Mouse (Mus musculus): ENCODE measurements around the gene Ear1. TPM values are rescaled to one million over a fixed set of nuclear protein-coding genes. Genes with fewer than 3 reads are reported as not detected.
"Not testable (repeated sequence)": the region's sequence is repeated elsewhere in the genome, so short reads cannot be mapped to it uniquely, and the experiment has no call there.

Gene Ear1
- polyA plus RNA-seq, 1 experiment from 2014 or later, result 0.26 TPM

DNA sequence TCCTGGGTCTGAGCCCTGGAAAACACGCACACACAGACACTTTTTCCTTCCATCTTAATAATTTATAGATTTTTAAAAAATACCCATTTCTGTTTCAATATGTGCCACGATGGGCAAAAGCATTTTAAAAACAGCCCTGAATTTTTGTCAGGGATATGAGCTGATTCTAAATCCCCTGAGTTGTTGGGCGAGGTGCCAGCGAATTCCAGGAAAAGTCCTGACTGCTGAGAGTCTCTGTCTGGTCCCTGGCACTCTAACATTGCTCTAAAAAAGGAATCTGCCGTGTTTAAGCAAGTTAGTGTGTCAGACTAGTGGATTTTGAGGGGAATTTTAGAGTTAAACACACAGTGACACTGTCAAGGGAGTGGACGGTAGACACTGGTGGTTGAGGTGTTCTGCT is 15.9 kb downstream of the Ear1 start:
- ATAC-seq (ENCODE audit: insufficient number of reproducible peaks, low FRiP score), result not testable (repeated sequence)

DNA sequence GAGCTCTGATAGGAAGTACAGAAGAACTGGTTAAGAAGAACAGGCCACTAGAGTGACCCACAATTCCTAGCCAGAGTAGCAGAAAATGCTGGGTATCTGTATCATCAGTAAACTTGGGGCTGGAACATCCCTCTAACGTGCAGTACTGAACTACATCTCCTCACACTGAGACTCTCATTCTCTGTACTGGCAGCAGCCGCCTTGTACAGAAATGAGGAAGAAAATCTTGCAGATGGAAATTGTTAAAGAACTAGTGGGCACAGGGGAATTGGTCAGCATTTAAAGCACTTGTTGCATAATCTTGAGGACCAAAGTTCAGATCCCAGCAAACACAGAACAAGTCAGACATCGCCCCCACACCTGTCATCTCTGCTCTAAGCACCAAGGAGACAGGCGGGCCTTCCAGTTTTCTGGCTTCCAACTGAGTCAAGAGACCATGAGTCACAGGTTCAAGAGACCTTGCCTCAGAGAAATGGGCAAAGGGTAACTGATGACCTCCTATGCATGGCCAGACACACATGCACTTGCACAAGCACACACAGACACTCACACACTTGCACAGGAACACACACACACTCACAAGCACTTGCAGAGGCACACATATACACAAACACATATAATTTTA is 31.3 kb downstream of the Ear1 start:
- not testable (repeated sequence) for H3K36me3 ChIP-seq; H3K4me3 ChIP-seq; H3K4me1 ChIP-seq (replicated peaks); H3K27me3 ChIP-seq (replicated peaks); H3K4me2 ChIP-seq; H3K9ac ChIP-seq; ATAC-seq (ENCODE audit: insufficient number of reproducible peaks, low FRiP score); H3K9me3 ChIP-seq (replicated peaks); H3K27ac ChIP-seq (ENCODE audit: poor library complexity, severe bottlenecking)
- WGBS, result 75% methylated on average over 4 of the region's 4 CpGs

More for the DNA sequence above, 15.9 kb downstream of the Ear1 start:
- not testable (repeated sequence) for H3K9me3 ChIP-seq (replicated peaks); H3K4me1 ChIP-seq (replicated peaks); H3K4me3 ChIP-seq; H3K27ac ChIP-seq (ENCODE audit: poor library complexity, severe bottlenecking); H3K4me2 ChIP-seq; H3K27me3 ChIP-seq (replicated peaks); H3K36me3 ChIP-seq; H3K9ac ChIP-seq
- 43% methylated on average over 5 of the region's 6 CpGs for WGBS

DNA sequence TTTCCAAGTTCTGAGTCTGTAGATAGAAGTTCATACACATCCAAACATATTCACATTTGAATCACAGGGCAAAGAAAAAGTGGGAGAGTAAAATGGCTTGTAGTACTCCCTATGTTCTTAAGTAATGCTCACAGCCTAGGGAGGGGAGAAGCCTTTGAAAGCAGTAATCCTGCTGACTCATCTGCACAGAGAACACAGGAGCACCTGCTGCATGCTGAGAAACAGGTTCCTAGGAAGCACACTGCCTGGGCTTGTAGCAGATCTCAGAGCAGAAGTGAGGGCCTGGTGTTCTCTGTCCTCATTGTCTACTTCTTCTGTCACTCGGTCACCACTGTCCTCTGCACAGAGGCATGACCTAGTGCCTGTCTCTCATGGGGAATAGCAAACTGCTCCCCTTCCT is 34.3 kb downstream of the Ear1 start:
- H3K9ac ChIP-seq, H3K36me3 ChIP-seq: not testable (repeated sequence)

DNA sequence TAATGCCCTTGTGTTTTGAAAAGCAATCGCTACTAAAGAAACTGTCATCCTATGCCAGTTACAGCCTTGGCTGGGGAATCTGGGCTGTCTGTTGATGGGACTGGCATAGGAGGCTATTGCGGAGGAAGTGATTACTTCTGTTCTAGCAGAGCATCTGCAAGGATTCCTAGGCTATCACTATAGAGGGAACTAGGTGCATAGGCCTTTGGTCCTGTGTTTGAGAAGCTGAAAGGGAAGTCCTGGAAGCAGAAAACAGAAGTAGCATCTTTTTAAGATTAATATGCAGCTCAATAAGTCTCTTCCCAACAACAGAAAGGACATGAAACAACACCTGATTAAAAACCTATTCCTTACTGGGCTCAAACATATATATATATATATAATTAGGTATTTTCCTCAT is 40.0 kb downstream of the Ear1 start:
- H3K4me3 ChIP-seq; H3K4me2 ChIP-seq; H3K4me1 ChIP-seq (replicated peaks); H3K9ac ChIP-seq; H3K27me3 ChIP-seq (replicated peaks); ATAC-seq (ENCODE audit: insufficient number of reproducible peaks, low FRiP score); H3K9me3 ChIP-seq (replicated peaks); H3K27ac ChIP-seq (ENCODE audit: poor library complexity, severe bottlenecking); H3K36me3 ChIP-seq: not testable (repeated sequence)
- 77% methylated on average over 2 of the region's 2 CpGs for WGBS

More for the DNA sequence above, 34.3 kb downstream of the Ear1 start:
- no CpG with 5 or more reads among the region's 1 CpGs for WGBS
- not testable (repeated sequence) for H3K4me2 ChIP-seq; H3K4me1 ChIP-seq (replicated peaks); H3K27me3 ChIP-seq (replicated peaks); ATAC-seq (ENCODE audit: insufficient number of reproducible peaks, low FRiP score); H3K27ac ChIP-seq (ENCODE audit: poor library complexity, severe bottlenecking); H3K9me3 ChIP-seq (replicated peaks); H3K4me3 ChIP-seq

DNA sequence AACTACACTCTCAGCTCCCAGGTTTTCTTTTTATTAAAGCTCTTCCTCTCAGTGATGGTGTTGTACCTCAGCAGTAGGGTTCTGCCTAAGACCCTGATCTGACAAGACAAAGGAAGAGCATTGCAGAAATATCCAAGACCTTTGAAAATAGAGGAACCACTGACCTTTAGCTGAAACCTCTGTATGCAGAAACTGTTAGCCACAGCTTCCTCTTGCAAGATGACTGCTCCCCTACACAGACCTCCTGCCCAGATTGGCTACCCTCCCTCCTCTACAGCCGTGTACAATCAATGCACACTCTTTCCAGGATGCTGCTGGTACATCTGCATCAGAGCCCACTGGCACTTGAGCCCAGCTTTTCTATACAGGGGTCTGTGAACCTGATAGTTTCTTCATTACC is 44.9 kb downstream of the Ear1 start:
- not testable (repeated sequence) for H3K27me3 ChIP-seq (replicated peaks); H3K4me3 ChIP-seq; H3K27ac ChIP-seq (ENCODE audit: poor library complexity, severe bottlenecking); H3K36me3 ChIP-seq; H3K4me2 ChIP-seq; ATAC-seq (ENCODE audit: insufficient number of reproducible peaks, low FRiP score); H3K4me1 ChIP-seq (replicated peaks); H3K9ac ChIP-seq; H3K9me3 ChIP-seq (replicated peaks)
- WGBS, result 39% methylated on average over 1 of the region's 1 CpGs

DNA sequence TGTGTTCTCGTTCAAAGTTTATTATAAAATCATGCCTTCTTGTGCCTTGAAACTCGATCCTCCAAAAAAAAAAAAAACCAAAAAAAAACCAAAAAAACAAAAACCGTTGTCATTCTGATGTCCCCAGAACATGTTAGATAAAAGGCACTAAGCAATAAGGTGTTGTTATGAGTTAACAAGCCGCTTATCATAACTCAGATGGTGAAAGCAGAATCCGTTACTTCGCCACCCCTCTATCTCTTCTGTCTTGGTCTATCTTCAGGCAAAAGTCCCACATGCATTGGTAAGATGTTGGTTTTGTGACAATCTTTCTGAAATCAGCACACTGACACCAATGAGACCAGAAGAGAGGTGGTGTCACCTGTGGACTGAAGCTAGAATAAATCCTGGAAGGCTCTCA is 51.1 kb downstream of the Ear1 start:
- H3K9me3 ChIP-seq (replicated peaks); H3K27ac ChIP-seq (ENCODE audit: poor library complexity, severe bottlenecking); H3K4me1 ChIP-seq (replicated peaks); H3K4me2 ChIP-seq; H3K27me3 ChIP-seq (replicated peaks); ATAC-seq (ENCODE audit: insufficient number of reproducible peaks, low FRiP score); H3K36me3 ChIP-seq; H3K9ac ChIP-seq; H3K4me3 ChIP-seq: not testable (repeated sequence)
- WGBS, result 80% methylated on average over 6 of the region's 6 CpGs

DNA sequence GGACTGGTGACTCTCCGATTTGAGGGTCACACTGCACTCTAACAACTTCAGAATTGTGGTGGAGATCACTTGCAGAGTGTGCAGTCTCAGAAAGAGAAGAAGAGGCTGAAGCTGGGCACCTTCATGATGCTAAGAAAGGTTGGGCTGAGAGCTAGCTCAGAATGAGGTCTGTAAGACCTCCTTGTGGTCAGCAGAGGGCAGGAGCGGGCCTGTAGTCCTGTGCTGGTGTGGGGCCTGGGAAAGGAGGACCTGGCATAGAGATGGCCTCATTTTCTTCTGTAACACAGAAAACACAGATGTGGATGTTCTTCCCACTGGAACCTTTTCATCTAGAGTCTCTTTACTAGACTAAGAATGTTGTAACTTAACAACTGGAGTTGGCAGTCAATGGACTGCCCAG is 53.4 kb downstream of the Ear1 start:
- WGBS, result 53% methylated on average over 1 of the region's 2 CpGs

DNA sequence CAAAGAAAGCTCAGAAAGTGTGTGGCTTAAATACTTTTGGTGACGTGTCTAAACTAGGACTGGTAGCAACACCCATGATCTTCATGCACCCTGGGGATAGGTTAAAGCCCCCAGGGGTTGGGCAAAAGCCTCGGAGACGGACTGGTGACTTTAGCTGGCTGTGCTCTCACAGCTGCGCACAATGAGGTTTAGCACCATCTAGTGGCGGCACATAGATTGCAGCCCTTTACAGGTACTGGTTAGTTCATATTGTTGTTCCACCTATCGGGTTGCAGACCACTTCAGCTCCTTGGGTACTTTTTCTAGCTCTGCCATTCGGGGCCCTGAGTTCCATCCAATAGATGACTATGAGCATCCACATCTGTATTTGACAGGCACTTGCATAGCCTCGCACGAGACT is 62.9 kb downstream of the Ear1 start:
- H3K27ac ChIP-seq (ENCODE audit: poor library complexity, severe bottlenecking); H3K9me3 ChIP-seq (replicated peaks); H3K4me3 ChIP-seq; H3K27me3 ChIP-seq (replicated peaks); ATAC-seq (ENCODE audit: insufficient number of reproducible peaks, low FRiP score); H3K9ac ChIP-seq; H3K36me3 ChIP-seq; H3K4me1 ChIP-seq (replicated peaks); H3K4me2 ChIP-seq: not testable (repeated sequence)
- WGBS, result 65% methylated on average over 8 of the region's 9 CpGs

More for the DNA sequence above, 53.4 kb downstream of the Ear1 start:
- not testable (repeated sequence) for H3K4me3 ChIP-seq; H3K9me3 ChIP-seq (replicated peaks); H3K4me1 ChIP-seq (replicated peaks); H3K27ac ChIP-seq (ENCODE audit: poor library complexity, severe bottlenecking); H3K36me3 ChIP-seq; H3K4me2 ChIP-seq; H3K27me3 ChIP-seq (replicated peaks); H3K9ac ChIP-seq
- ATAC-seq (ENCODE audit: insufficient number of reproducible peaks, low FRiP score), result 0 out of 2 replicates have a peak, but pooled peaks have one; percentile 45

DNA sequence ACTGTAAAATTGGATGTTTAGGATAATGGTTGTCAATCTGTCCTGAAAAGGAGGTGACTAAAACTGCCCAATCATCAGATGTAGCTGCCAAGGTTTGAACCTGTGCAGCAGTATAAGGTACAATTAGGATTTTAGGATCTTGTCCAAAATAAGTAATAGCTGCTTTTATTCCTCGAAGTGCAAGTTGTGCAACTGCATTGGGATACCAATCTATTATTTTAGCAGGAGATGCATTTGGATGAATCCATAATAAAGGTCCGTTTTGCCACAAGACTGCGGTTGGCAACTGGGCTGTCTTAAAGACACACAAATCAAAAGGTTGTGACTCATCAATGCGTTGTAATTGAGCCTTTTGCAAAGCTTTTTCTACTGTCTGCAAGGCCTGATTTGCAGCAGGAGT is 67.2 kb downstream of the Ear1 start:
- H3K36me3 ChIP-seq; H3K4me1 ChIP-seq (replicated peaks); H3K9me3 ChIP-seq (replicated peaks); ATAC-seq (ENCODE audit: insufficient number of reproducible peaks, low FRiP score); H3K4me3 ChIP-seq; H3K4me2 ChIP-seq; H3K27me3 ChIP-seq (replicated peaks); H3K27ac ChIP-seq (ENCODE audit: poor library complexity, severe bottlenecking); H3K9ac ChIP-seq: not testable (repeated sequence)
- 62% methylated on average over 4 of the region's 4 CpGs for WGBS

DNA sequence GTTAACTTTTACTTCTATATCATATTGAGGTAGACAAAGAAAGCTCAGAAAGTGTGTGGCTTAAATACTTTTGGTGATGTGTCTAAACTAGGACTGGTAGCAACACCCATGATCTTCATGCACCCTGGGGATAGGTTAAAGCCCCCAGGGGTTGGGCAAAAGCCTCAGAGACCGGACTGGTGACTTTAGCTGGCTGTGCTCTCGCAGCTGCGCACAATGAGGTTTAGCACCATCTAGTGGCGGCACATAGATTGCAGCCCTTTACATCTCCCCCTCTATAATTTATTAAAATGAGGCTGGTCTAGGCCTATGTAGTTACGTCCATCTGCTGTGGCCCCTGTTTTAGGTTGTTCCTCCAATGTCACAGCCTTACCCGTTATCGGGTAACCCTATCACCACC is 70.9 kb downstream of the Ear1 start:
- H3K36me3 ChIP-seq; H3K27ac ChIP-seq (ENCODE audit: poor library complexity, severe bottlenecking); H3K27me3 ChIP-seq (replicated peaks); H3K9me3 ChIP-seq (replicated peaks); H3K4me3 ChIP-seq; H3K9ac ChIP-seq; H3K4me1 ChIP-seq (replicated peaks); H3K4me2 ChIP-seq; ATAC-seq (ENCODE audit: insufficient number of reproducible peaks, low FRiP score): not testable (repeated sequence)
- 13% methylated on average over 7 of the region's 7 CpGs for WGBS

DNA sequence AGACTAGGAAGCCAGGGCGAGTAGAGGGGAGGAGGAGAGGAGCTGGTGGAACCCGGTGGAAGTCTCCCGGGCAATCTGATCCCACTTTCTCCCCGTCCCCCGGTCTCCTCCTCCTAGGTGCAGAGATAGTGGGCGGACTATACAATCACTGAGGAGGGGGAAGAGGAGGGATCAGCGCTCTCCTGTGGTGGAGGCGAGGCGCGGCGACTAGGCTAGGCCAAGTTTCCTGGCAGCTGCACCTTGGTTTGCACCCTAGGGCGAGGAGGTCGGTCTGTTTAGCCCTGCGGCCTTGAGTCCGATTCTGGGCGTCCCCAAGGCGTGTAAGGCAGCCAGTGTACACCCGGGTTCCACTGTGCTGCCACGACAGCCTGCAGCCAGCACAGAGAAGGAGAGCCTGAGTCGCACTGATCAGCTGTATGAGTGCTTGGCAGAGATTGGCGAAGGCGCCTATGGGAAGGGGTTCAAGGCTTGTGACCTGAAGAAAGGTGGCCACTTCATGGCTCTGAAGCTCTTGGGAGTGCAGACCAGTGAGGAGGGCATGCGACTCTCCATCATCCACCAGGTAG is 78.3 kb downstream of the Ear1 start:
- not testable (repeated sequence) for H3K9ac ChIP-seq; H3K4me1 ChIP-seq (replicated peaks); H3K9me3 ChIP-seq (replicated peaks); H3K27me3 ChIP-seq (replicated peaks); H3K36me3 ChIP-seq; H3K27ac ChIP-seq (ENCODE audit: poor library complexity, severe bottlenecking)
- WGBS, result 11% methylated on average over 21 of the region's 23 CpGs
- H3K4me2 ChIP-seq, result peak overlapping the region; percentile 69
- H3K4me3 ChIP-seq, result peak overlapping the region; percentile 34
- peak; percentile 66 for ATAC-seq (ENCODE audit: insufficient number of reproducible peaks, low FRiP score)
